Mouse (Mus musculus): ENCODE results near the gene Dars.
A peak's percentile ranks its signal among the peaks of the same experiment; 100 is the strongest.

The Dars gene

DNA sequence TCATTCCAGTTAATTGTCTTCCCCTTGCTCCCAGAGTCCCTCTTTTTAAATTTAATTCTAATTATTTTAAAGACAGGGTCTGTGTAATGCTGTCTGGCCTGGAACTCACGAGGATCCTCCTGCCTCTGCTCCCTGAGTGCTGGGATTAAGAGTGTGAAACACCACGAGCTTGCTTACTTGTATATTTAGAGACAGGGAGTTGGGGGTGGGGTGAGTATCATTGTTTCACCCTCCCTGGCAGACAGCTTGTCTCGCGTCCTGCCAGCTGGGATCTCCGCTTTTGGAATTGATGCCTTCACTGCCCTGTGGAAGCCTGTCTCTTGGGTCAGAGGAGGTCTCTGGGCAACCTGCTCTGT lies 343 bp upstream of the Dars start:
- DNase-seq (ENCODE audit: low read depth): no peak

DNA sequence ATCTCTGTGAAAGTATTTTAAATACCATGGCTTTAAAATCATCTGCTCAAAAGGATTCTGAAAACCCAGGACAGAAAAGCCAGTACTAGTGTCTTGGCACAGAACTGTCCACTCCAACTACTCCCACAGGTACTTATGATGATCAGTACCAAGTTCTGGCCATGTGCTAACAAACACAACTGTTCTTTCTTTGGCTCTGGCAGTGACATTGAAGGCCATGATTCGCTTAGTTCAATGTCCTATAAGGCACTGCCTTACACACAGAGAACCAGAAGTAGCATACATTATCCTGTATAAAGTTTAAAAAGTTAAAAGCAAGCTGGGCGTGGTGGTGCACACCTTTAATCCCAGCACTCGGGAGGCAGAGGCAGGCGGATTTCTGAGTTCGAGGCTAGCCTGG lies 6.0 kb downstream of the Dars start:
- no peak for DNase-seq (ENCODE audit: low read depth)

DNA sequence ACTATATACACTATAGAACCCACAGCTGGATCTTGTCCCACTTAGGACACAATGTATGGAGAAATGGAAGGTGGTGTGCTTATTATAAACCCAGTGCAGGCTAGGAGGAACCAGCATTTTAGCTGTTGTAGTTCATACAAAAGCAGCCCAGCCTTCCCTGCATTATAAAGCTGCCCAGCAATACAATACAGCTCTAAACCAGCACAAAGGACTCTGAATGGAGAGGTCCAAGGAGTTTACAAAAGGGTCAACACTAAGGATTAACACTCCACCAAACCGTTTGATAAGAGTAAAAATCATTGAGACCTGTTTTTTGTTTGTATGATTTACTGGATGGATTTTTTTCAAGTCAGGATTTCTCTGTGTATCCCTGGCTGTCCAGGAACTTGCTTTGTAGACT lies 10.3 kb downstream of the Dars start:
- DNase-seq (ENCODE audit: low read depth): no peak

DNA sequence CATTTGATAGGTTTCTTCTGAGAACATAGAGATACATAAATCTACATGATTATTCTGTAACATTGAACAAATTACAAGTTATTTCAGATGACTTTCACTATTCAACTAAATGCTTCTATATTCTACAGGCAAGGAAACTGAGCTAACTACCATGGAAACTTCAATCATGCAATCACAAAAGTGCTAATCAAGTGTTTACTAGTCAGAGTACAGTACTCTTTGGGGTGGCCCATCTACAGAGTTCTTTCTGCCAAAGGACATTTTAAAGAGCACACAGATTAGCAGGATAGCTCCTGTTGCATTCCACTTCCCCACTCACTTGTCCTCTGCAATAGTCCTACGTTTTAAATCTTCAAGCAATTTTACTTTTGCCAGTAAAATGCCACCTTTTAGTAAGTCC lies 11.5 kb downstream of the Dars start:
- DNase-seq (ENCODE audit: low read depth): no peak

DNA sequence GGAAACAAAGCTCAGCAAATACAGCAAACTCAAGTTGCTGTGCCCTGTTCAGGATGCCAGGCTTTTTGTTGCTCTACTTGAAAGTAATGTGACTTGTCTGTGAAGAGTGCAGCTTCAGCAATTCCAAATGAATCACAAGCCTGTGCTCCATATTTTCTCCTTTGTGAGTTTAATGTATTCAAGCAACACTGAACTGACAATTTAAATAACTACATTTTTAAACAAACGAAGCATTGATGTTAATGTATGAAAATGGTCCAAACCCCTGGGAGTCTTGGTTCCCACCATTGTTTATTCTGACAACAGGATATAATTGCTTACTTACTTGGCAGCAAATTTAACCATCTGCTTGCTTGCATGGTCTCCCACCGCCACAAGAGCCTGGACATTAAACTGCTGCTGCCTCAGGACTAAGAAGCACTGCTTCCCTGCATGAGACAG lies 12.1 kb downstream of the Dars start:
- DNase-seq (ENCODE audit: low read depth): no peak

DNA sequence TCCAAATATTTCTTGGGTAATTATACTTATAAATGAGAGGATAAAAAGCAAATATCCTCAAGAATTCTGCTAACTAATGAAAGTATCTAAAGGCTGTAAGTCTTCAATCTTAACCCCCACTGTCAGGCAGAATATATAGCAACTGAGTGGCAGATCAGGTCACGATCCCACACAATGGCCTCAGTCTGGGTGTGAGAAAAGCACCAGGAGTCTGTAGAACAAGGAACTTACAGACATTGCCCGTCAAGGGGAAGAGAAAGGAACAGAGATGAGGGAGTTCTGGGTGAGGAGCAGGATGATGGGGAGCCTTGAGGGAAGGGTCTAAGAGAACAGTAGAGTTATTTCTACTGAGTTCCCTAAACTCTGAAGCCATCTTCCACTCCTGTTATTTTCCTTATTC lies 16.2 kb downstream of the Dars start:
- DNase-seq (ENCODE audit: low read depth): no peak

DNA sequence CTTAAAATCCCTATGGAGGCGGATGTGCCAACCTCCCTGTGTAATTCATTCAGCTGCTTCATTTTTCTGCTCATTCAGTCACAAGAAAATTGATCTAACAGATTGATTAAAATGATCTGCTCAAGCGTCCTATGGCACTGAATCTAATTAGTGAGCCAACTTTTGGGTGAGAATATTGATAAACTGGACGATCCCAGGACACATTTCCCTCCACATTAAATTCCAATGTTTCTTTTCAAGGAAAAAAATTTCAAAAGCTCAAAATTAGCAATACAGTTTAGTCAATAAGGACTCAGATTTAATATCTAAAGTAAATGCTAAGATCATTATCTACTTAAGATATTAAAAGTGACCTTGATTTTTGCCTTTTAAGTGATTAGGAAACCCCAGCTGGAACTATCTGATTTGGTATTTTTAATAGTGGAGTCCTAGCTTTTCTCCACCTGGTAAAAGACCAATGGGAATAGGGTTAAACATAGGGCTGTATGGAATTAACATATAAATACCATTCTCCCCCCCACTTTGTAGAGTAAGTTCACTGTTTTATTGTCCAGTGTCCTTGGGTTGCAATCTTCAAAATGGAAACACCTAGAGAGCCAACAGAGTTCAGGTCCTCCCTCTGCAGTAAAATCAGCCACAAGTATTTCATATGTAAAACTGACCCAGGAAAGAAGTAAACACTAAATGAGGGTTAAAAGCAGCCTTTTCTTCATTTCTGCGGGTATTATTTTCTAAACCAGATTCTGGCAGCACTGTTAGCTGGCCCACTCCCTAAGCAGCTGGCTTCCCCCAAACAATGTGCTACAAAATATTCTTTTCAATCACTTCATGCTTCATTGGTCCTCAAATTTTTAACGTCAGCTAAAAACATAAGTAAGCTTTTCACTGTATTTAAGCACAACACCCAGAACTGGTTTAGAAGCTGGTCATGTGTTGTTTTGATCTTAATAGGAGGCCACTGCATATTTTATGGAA lies 16.9 kb downstream of the Dars start:
- no peak for DNase-seq (ENCODE audit: low read depth)

DNA sequence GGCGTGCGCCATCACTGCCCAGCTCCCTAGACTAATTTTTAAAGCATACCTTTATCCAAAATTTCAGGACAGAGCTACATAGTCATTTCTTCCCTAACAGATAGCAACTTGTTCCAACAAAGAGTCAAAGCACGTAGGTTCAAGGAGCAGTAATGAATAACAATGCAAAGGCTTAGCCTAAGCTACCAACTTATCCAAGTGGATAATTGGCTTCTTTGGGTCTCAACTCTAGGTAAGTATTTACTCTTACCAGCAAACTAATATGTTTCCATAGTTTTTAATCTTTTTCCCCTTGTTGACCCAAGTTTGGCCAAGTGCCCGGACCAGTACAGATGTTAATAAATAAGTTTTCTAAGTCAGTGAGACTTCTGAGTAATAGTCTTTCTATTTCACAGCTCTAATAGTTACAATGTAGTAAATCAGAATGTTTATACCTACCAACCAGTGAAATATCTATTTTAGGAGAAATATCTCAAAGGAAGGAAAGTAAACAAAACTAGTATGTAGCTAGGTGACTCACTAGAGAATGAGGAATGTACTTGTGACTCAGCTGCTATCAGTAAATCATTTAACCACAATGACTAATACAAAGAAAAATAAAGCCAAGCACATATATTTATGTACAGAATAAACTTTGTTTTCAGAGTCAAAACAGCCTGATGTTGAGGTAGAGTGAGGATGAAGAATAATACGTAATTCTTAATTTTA lies 18.3 kb downstream of the Dars start:
- peak; percentile 42 for DNase-seq (ENCODE audit: low read depth)

DNA sequence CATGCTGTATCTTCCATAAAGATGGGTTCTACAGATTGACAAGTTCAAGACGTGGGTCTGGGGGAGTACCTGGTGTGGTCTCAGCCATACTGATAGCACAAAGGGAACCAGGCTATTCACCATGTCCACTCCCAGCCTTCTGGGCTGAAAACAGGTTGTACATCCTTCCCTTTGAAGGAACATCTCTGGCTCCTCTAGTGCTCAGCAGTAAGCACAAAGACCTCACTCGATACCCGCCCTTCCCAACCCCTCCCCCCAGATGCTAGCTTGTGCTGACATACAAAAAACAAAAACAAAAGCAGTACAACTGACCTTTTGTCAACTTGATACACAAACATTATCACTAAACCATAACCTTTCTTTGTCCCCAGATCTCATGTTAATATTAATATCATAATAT lies 22.5 kb downstream of the Dars start:
- no peak for DNase-seq (ENCODE audit: low read depth)

DNA sequence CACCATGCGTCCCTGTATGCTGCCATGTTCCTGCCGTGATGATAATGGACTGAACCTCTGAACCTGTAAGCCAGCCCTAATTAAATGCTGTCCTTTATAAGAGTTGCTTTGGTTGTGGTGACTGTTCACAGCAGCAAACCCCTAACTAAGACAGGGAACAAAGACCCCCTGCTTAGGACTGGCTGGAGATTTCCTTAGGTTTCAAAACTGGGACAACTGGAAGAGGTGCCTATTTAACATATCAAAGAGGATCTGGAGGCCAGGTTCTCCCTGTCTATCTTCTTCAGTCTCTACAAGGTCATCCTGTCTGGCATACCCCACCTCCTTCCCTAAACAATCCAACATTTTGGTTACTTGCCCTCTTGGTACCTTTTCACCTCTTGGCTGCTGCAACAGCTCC lies 24.8 kb downstream of the Dars start:
- DNase-seq (ENCODE audit: low read depth): no peak

DNA sequence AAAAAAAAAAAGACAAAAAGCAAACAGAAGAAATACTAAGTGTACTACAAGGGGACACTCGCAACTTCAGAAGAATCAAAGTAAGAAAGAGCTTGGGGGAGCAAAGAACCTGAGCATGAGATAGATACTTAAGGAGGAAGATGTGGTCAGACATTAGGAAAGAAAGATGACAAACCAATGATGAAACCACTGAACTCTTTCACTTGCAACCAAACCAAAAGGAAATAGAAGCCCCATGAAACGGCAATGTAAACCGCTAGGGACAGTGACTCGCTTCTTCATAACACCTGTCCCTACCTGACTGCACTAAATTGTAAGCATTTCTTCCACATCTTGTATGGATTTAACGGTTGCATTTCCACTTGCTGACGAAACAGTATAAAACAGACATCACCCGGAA lies 30.7 kb downstream of the Dars start:
- no peak for DNase-seq (ENCODE audit: low read depth)

DNA sequence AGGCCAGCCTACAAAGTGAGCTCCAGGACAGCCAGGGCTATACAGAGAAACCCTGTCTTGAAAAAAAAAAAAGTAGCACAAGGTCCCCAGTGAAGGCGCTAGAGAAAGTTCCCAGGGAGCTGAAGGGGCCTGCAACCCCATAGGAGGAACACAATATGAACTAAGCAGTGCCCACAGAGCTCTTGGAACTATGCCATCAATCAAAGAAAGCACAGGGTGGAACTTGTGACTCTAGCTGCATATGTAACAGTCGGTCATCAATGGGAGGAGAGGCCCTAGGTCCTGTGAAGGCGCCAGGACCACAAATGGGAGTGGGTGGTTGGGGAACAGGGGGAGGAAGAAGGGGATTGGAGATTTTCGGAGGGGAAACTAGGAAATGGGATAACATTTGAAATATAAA lies 40.3 kb downstream of the Dars start:
- no peak for DNase-seq (ENCODE audit: low read depth)

DNA sequence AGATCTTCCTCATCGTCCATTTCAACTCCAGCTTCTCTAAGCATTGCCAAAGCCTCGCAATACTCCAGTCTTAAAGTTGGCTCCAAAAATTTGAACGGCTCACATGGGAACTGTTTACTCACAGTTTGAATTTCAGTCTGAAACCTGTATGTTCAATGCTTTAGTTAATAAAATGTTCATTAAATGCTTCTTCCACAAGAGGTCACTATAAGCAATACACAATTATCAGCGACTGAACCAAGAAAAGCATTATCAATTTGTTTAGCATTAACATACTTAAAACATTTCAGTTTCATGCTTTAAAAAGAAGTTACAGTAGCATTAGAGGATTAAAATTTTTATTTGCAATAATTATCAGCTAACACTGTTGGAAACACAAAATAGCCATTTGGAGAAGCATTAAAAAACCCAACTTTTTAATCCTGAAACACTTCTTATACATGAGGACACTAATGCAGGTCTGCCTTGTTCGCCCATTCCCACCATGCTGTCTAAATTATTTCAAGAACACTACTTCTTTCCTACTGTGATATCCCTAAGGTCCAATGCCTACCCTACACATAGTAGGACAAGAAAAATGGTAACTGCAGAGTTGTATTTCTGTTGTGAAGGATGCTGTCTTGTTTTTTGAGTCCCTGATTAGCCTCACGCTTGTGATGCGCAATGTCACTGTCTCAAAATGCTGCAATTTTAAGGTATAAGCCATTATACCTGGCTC lies 44.9 kb downstream of the Dars start:
- no peak for DNase-seq (ENCODE audit: low read depth)

DNA sequence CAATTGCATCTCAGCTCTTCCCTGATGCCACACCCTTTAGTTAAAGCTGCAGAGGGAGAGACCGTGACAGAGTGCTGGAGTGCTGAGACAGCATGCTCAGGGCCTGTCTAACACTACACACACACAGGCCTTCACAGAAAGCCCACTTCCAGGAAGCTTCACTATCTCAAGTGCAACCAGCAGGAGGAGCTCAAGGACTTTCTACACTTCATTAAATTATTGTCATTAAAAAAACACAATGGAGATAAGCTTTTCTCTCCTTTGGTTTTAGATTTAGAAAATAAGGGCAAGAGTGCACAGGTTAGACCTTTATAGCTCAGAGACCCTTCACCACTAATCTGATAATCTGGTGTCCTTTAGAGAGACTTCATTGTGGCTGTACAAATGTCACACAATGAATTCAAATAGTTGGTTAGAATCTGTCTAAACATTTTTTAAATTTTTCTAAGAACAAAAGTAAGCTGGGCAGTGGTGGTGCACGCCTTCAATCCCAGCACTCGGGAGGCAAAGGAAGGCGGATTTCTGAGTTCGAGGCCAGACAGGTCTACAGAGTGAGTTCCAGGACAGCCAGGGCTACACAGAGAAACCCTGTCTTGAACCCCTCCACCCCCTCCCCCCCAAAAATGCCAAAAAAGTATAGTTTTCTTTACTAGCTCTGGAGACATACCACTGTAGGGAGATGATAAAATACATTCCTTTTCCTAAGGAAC lies 48.3 kb downstream of the Dars start:
- DNase-seq (ENCODE audit: low read depth): no peak

DNA sequence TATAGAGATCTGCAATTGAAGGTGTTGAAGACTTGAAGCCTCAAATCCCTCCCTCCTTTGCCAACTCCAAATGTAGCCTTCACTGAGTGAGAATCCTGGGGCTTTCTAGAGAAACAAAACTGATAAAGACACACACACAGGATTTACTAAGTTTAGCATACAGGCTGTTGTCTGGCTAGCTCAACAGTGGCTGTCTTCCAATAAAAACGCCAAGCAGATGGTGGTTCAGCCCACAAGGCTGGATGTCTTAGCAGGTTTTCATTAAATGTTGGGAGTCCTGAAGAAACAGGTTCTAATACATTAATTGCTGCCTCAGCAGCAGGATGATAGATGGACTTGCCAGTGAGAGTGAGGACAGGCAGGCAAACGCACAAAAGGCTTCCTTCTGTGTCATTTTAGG lies 56.6 kb downstream of the Dars start:
- DNase-seq (ENCODE audit: low read depth): no peak

DNA sequence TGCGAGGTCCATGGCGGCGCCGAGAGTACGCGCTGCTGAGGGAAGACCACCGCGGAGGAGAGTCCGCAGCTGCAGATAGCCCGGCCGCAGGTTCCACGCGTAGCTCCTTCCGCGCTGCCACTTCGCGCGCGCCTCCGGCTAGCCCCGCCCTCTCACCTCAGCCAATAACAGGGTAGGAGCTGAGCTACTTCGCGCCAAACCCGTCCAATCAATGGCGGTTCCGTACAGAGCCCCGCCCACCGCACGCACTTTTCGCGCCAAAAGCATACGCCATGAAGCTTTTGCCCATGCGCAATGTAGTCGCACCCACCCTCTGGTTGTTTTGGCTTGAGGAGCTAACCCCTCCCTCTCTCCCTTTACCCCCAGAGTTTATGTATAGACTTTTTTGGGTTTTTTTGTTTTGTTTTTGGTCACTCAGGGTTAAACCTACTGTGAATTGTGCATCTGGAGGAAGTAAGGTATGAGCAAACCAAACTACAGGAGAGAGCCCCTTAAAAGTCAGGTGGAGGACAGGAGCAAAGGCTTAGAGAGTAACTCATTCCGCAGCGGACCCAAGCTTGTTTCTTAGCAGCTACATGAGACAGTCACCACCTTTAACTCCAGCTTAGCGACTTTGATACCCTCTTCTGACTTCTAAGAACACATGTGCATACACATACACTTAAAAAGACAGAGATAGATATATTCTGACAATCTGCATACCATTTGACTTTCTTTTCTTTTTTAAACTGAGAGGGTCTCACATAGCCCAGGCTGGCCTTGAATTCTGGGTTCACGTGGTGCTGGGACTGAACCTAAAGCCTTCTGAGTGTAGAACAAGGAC lies 57.4 kb downstream of the Dars start, which contains the start of gene Mcm6:
Mcm6 (minus strand) TSS at position 111 of the 823 bp plus-strand sequence.
- peak; percentile 68 for DNase-seq (ENCODE audit: low read depth)

DNA sequence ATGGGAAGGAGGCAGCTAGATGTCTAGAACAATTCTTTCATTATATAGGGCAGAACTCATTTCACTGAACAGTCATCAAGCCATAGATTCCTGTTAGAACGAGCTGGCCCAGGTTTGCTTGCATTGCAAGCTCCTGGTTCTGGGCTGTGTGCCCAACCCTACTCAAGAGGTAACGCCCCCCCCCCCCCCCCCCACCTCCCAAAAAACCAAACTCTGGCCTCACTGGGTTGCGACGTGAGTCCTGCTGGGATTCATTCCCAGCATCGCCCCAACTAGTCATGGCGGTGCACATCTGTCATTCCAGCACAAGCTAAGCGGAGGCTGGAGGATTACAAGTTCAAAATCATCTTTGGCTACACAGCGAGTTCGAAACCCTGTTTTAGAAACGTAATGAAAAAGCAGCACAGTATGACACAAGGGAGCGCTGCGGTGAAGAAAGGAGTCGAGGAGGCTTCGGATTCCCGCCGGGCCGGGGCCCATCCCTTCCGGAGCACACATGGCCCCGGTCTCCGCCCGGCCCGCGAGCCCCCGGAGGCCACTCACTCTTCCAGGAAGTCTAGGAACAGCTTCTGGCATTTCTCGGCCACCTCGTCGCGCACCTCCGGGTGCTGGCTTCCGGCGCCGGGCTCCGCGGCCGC lies 58.1 kb downstream of the Dars start:
- no peak for DNase-seq (ENCODE audit: low read depth)

DNA sequence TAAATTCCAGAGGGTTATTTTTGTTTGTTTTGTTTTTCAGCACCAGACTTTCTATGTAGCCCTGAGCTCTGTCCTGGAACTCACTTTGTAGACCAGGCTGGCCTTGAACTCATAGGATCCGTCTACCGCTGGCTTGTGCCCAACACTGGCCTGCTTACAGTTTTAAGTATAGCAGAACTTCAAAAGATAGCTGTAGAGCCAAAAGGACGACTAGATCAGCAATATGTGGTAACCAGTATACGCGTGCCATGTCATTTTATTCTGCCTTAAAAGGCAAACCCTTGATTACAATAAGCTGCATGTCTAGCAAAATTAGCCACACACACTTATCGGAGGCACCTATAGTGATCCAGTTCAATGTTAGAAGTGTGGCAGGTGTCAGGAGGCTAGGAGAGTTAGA lies 58.9 kb downstream of the Dars start:
- no peak for DNase-seq (ENCODE audit: low read depth)

DNA sequence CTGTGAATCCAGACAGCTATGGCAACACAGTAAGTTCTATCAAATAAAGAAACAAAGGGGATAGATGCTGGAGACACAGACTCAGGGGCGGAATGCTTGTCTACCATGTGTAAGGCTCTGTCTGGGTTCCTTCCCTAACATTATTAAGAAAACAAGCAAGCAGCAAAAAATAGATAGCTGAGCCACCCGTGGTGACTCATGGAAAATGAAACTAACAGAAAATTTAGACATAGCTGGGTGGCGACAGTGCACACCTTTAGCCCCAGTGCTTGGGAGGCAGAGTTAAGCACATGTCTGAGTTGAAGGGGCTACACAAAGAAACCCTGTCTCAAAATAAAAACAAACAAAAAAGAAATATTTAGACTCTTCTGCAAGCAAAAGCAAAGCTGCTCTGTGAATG lies 59.7 kb downstream of the Dars start:
- no peak for DNase-seq (ENCODE audit: low read depth)

DNA sequence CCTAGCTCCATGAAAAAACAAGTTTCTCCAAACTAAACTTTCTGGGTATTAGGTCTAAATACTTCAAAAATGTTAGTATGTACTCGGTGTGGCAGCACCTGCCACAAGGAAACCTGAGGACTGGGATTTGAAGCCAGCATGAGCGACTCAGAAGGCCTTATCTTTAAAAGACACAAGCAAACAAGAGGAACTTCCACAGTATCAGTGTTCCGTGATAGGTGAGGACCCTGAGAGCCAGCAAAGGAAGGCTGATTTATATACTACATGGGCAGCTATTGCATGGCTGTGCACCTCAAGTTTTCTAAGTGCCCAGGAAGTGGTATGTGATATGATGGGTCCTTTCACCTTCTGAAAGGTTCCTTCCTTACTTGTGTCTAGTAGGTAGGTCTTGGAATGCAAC lies 64.1 kb downstream of the Dars start:
- DNase-seq (ENCODE audit: low read depth): no peak

DNA sequence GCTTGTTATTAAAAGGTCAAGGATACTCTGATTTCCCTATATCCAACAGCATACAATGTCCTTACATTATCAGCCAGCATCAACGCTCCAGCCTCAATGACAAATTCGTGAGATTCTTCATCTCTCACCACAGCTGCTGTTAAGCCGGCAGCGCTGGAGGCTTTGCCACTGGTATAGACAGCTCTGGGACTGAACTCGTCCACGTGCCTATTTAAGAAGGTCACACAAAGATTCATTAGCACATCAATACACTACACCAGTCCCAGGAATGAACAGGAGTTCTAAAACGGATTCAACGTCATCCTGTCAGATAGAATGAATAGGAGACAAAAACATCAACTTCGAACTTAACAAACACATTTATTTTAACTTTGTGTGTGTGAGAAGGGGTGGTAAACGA lies 72.9 kb downstream of the Dars start:
- DNase-seq (ENCODE audit: low read depth): no peak

Measured in fibroblast of lung, adult 2 months (primary cell).